Mouse (Mus musculus): ENCODE measurements around the gene Tmem201.

- TF ChIP-seq POLR2A (IDR thresholded peaks at IDR 0.05; ENCODE audit: control insufficient read depth, low read depth, low read length) (no peak), CTCF (IDR thresholded peaks at IDR 0.05; ENCODE audit: control insufficient read depth, insufficient read depth, insufficient replicate concordance, low read depth, low read length) (no peak)
Measured at GRCm38 (mm10) chr4:149683875-149684274, 54.0 kb downstream of the Tmem201 start.
